Mouse (Mus musculus): ENCODE results near the gene Adprh. TPM values are rescaled to one million over a fixed set of nuclear protein-coding genes. Genes with fewer than 3 reads are reported as not detected.

Gene Adprh
- 78.7 and 90.5 TPM in 2 replicates for polyA plus RNA-seq (2014; fragmentation: Nextera tagmentation; extraction: Ambion mirVana)

DNA sequence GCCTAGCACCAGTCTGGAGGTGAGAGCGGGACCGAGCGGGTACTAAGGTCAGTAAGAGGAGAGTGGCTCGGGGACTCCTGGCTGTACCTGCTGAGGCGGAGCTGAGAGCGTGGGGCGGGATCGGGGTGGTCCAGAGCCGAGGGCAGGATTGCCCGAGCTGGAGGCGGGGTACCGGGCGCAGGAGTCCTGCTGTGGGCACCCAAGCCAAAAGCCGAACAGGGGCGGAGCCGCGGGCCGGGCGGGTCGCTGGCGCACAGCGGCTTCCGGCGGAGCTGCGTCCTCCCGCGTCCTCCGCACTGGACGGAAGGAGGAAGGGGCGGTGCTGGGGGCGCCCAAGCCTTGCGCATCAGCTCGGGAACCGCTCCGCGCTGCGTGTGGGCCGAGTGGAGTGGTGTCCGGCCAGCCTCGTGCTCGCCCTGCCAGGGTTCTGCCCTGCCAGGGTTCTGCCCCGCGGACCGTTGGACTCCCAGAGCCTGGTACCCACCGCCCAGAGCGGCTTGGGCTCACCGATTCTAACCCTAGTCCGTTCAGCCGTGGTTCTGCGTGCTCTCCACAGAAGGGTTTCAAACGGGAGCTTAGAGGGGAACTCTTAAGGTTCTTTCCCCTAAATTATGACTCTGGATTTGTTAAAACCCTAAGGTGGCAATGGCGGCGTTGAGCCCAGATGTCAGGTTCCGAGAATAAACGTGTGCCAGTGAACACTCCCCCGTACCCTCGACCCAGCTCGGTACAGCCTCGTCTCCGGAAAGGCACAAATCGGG lies at the start of gene Adprh:
Gene Adprh (minus strand): TSS at position 262 of the 761 bp plus-strand sequence.
- peak; percentile 96 for ATAC-seq (ENCODE audit: insufficient number of reproducible peaks, insufficient read depth, low FRiP score, low read depth)

DNA sequence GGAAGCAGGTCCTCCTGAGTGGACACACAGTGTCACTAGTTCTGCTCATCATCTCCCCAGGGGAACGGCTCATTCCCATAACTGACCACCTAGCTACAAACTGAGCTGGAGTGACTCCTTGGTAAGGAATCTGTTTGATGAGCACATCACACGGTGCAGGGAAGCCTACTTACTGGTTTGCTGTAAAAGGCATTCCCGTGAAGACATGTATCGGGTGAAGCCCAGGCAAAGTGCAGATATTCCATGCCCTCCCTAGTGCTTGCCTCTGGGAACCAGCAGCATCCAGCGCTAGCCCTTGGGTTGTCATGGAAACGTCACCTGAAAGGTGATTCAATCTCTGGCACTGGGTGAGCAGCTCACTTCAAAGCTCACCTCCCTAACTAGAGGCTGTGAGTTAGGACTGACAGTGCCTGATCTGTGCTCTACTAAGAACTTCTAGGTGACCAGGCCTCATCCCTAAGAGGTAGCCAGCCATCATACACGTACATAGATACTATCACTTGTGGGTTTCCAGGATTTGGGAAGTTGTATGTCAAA lies 44.2 kb upstream of the Adprh start:
- H3K36me3 ChIP-seq (ENCODE audit: control insufficient read depth, insufficient read depth, low read length): peaks cover 50% of the 10 kb centered on the region
- H3K4me1 ChIP-seq (ENCODE audit: control insufficient read depth in 2 of 2, insufficient read depth in 2 of 2, low read length in 2 of 2): no peaks in the 10 kb centered on the region
- no peak for ATAC-seq (ENCODE audit: insufficient number of reproducible peaks, insufficient read depth, low FRiP score, low read depth)
- no peak overlapping the region for H3K4me2 ChIP-seq (ENCODE audit: low read length)
- 77% methylated on average over 7 of the region's 7 CpGs for WGBS
- no peaks in the 10 kb centered on the region for H3K27me3 ChIP-seq (ENCODE audit: control insufficient read depth, insufficient read depth, low read length)
- no peak overlapping the region for H3K27ac ChIP-seq (replicated peaks in 1 of 2; ENCODE audit: control insufficient read depth in 1 of 2, insufficient read depth in 1 of 2, low read depth in 2 of 2, low read length in 2 of 2)
- no peaks in the 10 kb centered on the region for H3K9me3 ChIP-seq (ENCODE audit: control insufficient read depth, low read length)
- H3K9ac ChIP-seq (ENCODE audit: low read length): no peak overlapping the region
- H3K4me3 ChIP-seq (ENCODE audit: control insufficient read depth in 1 of 2, insufficient read depth in 1 of 2, low read depth in 1 of 2, low read length in 2 of 2): no peak overlapping the region

More for the DNA sequence above, at the start of gene Adprh:
- no peaks in the 10 kb centered on the region for H3K9me3 ChIP-seq (ENCODE audit: control insufficient read depth, low read length)
- H3K27me3 ChIP-seq (ENCODE audit: control insufficient read depth, insufficient read depth, low read length): no peaks in the 10 kb centered on the region
- H3K4me2 ChIP-seq (ENCODE audit: low read length): peak within 1 kb of the TSS; percentile 86
- under 1% methylated on average over 59 of the region's 61 CpGs for WGBS
- H3K4me1 ChIP-seq (ENCODE audit: control insufficient read depth in 2 of 2, insufficient read depth in 2 of 2, low read length in 2 of 2): peaks cover 8 to 9% of the 10 kb centered on the region in 2 experiments
- H3K36me3 ChIP-seq (ENCODE audit: control insufficient read depth, insufficient read depth, low read length): peaks cover 28% of the 10 kb centered on the region
- peak within 1 kb of the TSS; percentile 96 for H3K9ac ChIP-seq (ENCODE audit: low read length)
- peak within 1 kb of the TSS; percentile 72 to 91 for H3K27ac ChIP-seq (replicated peaks in 1 of 2; ENCODE audit: control insufficient read depth in 1 of 2, insufficient read depth in 1 of 2, low read depth in 2 of 2, low read length in 2 of 2)
- H3K4me3 ChIP-seq (ENCODE audit: control insufficient read depth in 1 of 2, insufficient read depth in 1 of 2, low read depth in 1 of 2, low read length in 2 of 2): peak within 1 kb of the TSS; percentile 66 to 74

DNA sequence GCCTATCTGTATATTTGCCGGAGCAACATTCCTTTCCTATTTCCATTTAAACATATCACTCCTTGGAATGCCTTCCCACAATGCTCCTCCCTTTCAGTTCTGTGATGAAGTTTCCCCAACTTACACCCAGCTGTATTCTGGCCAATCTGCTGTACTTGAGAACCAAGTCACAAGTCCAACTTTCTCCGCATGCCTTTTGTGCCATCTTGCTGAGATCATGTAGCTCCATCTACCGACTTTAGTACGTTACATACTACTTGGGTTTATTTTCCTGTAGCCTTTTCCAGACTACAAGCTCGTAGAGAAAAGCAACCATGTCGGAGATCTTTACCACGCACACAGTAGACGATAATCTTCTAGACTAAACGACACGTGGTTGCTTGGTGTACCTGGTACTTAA lies 41.4 kb upstream of the Adprh start:
- no peak overlapping the region for H3K4me2 ChIP-seq (ENCODE audit: low read length)
- H3K4me3 ChIP-seq (ENCODE audit: control insufficient read depth in 1 of 2, insufficient read depth in 1 of 2, low read depth in 1 of 2, low read length in 2 of 2): no peak overlapping the region
- H3K9me3 ChIP-seq (ENCODE audit: control insufficient read depth, low read length): no peaks in the 10 kb centered on the region
- ATAC-seq (ENCODE audit: insufficient number of reproducible peaks, insufficient read depth, low FRiP score, low read depth): no peak
- H3K9ac ChIP-seq (ENCODE audit: low read length): no peak overlapping the region
- no peaks in the 10 kb centered on the region for H3K4me1 ChIP-seq (ENCODE audit: control insufficient read depth in 2 of 2, insufficient read depth in 2 of 2, low read length in 2 of 2)
- H3K27me3 ChIP-seq (ENCODE audit: control insufficient read depth, insufficient read depth, low read length): no peaks in the 10 kb centered on the region
- H3K36me3 ChIP-seq (ENCODE audit: control insufficient read depth, insufficient read depth, low read length): peaks cover 26% of the 10 kb centered on the region
- H3K27ac ChIP-seq (replicated peaks in 1 of 2; ENCODE audit: control insufficient read depth in 1 of 2, insufficient read depth in 1 of 2, low read depth in 2 of 2, low read length in 2 of 2): no peak overlapping the region
- WGBS: 71% methylated on average over 10 of the region's 10 CpGs

DNA sequence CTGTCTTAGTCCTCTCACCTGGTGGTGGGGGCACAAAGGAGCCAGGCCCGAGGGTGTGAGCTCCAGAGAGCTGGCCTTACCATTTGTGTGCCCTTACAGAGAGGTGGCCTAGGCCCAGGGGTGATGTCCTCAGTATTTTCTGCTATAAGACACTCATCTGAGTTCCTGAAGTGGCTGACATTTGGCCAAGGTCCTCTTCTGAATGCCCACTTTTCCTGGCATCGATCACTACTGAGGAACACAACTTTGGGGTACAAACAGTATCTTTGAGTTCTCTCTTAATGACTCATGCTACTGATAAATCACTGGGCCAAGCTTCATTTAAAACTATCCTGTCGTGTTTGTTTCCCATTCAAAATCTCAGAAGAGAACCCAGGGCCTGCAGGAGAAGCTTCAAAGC lies 40.0 kb upstream of the Adprh start:
- H3K4me1 ChIP-seq (ENCODE audit: control insufficient read depth in 2 of 2, insufficient read depth in 2 of 2, low read length in 2 of 2): no peaks in the 10 kb centered on the region
- peaks cover 12% of the 10 kb centered on the region for H3K36me3 ChIP-seq (ENCODE audit: control insufficient read depth, insufficient read depth, low read length)
- no peaks in the 10 kb centered on the region for H3K9me3 ChIP-seq (ENCODE audit: control insufficient read depth, low read length)
- no peak overlapping the region for H3K9ac ChIP-seq (ENCODE audit: low read length)
- no peak overlapping the region for H3K4me3 ChIP-seq (ENCODE audit: control insufficient read depth in 1 of 2, insufficient read depth in 1 of 2, low read depth in 1 of 2, low read length in 2 of 2)
- H3K4me2 ChIP-seq (ENCODE audit: low read length): no peak overlapping the region
- ATAC-seq (ENCODE audit: insufficient number of reproducible peaks, insufficient read depth, low FRiP score, low read depth): no peak
- H3K27ac ChIP-seq (replicated peaks in 1 of 2; ENCODE audit: control insufficient read depth in 1 of 2, insufficient read depth in 1 of 2, low read depth in 2 of 2, low read length in 2 of 2): no peak overlapping the region
- no peaks in the 10 kb centered on the region for H3K27me3 ChIP-seq (ENCODE audit: control insufficient read depth, insufficient read depth, low read length)
- WGBS: 78% methylated on average over 3 of the region's 3 CpGs

DNA sequence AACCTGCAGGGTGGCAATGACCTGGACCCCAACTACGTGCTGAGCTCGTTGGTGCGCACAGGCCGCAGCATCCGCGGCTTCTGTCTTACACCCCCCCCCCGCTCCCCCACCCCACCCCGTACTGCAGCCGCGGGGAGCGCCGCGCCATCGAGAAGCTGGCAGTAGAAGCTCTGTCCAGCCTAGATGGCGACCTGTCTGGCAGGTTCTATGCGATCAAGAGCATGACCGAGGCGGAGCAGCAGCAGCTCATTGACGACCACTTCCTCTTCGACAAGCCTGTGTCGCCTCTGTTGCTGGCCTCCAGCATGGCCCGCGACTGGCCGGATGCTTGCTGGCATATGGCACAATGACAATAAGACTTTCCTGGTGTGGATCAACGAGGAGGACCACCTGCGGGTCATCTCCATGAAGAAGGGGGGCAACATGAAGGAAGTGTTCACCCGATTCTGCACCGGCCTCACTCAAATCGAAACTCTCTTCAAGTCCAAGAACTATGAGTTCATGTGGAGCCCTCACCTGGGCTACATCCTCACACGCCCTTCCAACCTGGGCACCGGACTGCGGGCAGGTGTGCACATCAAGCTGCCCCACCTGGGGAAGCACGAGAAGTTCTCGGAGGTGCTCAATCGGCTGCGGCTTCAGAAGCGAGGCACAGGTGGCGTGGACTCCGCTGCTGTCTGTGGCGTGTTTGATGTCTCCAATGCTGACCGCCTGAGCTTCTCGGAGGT lies 31.2 kb upstream of the Adprh start:
- no peak overlapping the region for H3K27ac ChIP-seq (replicated peaks in 1 of 2; ENCODE audit: control insufficient read depth in 1 of 2, insufficient read depth in 1 of 2, low read depth in 2 of 2, low read length in 2 of 2)
- peaks cover 4% of the 10 kb centered on the region; the same call in 1 of the 2 replicates for H3K9me3 ChIP-seq (ENCODE audit: control insufficient read depth, low read length)
- no peak for ATAC-seq (ENCODE audit: insufficient number of reproducible peaks, insufficient read depth, low FRiP score, low read depth)
- H3K9ac ChIP-seq (ENCODE audit: low read length): 0 out of 2 replicates have a peak overlapping the region, but pooled peaks have one; percentile 46
- no peaks in the 10 kb centered on the region for H3K27me3 ChIP-seq (ENCODE audit: control insufficient read depth, insufficient read depth, low read length)
- WGBS: 24% methylated on average over 42 of the region's 42 CpGs
- peak overlapping the region; percentile 76 for H3K4me2 ChIP-seq (ENCODE audit: low read length)
- H3K36me3 ChIP-seq (ENCODE audit: control insufficient read depth, insufficient read depth, low read length): no peaks in the 10 kb centered on the region
- peak overlapping the region; percentile 35 to 41 for H3K4me3 ChIP-seq (ENCODE audit: control insufficient read depth in 1 of 2, insufficient read depth in 1 of 2, low read depth in 1 of 2, low read length in 2 of 2)
- H3K4me1 ChIP-seq (ENCODE audit: control insufficient read depth in 2 of 2, insufficient read depth in 2 of 2, low read length in 2 of 2): peaks cover 2 to 4% of the 10 kb centered on the region in 2 experiments; a peak in 1 of 4 replicates

DNA sequence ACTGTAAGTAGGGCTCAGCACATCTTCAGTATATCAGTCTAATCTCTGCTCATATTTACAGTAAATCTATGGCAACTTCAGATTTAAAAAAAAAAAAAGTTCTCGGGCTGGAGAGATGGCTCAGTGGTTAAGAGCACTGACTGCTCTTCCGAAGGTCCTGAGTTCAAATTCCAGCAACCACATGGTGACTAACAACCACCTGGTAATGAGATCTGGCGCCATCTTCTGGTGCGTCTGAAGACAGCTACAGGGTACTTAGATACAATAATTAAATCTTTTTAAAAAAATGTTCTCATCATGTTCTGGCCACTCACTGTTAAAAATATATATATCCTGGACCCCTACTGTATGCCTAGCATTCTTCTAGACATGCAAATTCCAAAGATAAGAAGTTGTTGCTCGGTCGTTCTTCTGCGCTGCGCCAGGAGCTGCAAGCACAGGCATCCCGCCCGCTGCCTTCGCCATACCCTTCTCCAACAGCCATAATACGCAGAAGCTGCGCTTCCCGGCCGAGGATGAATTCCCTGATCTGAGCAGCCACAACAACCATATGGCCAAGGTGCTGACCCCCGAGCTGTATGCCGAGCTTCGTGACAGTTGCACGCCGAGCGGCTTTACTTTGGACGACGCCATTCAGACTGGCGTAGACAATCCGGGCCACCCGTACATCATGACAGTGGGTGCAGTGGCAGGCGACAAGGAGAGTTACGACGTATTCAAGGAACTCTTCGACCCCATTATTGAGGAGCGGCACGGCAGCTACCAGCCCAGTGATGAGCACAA lies 30.5 kb upstream of the Adprh start:
- Histone ChIP-seq H3K27ac (replicated peaks in 1 of 2; ENCODE audit: control insufficient read depth in 1 of 2, insufficient read depth in 1 of 2, low read depth in 2 of 2, low read length in 2 of 2) (no peak overlapping the region), H3K4me1 (ENCODE audit: control insufficient read depth in 2 of 2, insufficient read depth in 2 of 2, low read length in 2 of 2) (peaks cover 2 to 4% of the 10 kb centered on the region in 2 experiments; a peak in 1 of 4 replicates), H3K4me2 (ENCODE audit: low read length) (peak overlapping the region; percentile 76), H3K36me3 (ENCODE audit: control insufficient read depth, insufficient read depth, low read length) (no peaks in the 10 kb centered on the region), H3K4me3 (ENCODE audit: control insufficient read depth in 1 of 2, insufficient read depth in 1 of 2, low read depth in 1 of 2, low read length in 2 of 2) (peak overlapping the region; percentile 35 to 41), H3K27me3 (ENCODE audit: control insufficient read depth, insufficient read depth, low read length) (no peaks in the 10 kb centered on the region), H3K9ac (ENCODE audit: low read length) (0 out of 2 replicates have a peak overlapping the region, but pooled peaks have one; percentile 46), H3K9me3 (ENCODE audit: control insufficient read depth, low read length) (peaks cover 4% of the 10 kb centered on the region; the same call in 1 of the 2 replicates)
- 19% methylated on average over 32 of the region's 32 CpGs for WGBS
- no peak for ATAC-seq (ENCODE audit: insufficient number of reproducible peaks, insufficient read depth, low FRiP score, low read depth)

DNA sequence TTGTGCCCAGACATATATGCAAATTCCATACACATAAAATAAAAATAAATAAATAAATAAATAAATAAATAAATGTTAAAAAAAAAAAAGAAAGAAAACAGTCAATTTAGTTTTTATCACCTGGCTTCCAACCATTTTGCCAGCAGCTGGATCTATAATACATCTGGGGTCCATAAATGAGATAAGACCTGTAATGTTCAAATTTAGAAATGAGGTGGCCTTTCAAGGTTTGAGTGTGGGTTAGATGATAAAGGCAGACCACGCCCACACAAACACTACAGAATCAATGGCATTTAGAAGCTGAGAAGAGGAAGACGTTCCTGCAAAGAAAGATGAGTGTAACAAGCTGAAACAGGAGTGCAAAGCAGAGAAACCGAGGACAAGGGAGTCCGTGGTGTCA lies 28.8 kb upstream of the Adprh start:
- Histone ChIP-seq H3K27me3 (ENCODE audit: control insufficient read depth, insufficient read depth, low read length) (no peaks in the 10 kb centered on the region), H3K36me3 (ENCODE audit: control insufficient read depth, insufficient read depth, low read length) (no peaks in the 10 kb centered on the region), H3K4me2 (ENCODE audit: low read length) (no peak overlapping the region), H3K9ac (ENCODE audit: low read length) (no peak overlapping the region), H3K4me1 (ENCODE audit: control insufficient read depth in 2 of 2, insufficient read depth in 2 of 2, low read length in 2 of 2) (peaks cover 4 to 8% of the 10 kb centered on the region in 2 experiments; a peak in 2 of 4 replicates), H3K27ac (replicated peaks in 1 of 2; ENCODE audit: control insufficient read depth in 1 of 2, insufficient read depth in 1 of 2, low read depth in 2 of 2, low read length in 2 of 2) (no peak overlapping the region), H3K9me3 (ENCODE audit: control insufficient read depth, low read length) (peaks cover 4% of the 10 kb centered on the region; the same call in 1 of the 2 replicates), H3K4me3 (ENCODE audit: control insufficient read depth in 1 of 2, insufficient read depth in 1 of 2, low read depth in 1 of 2, low read length in 2 of 2) (no peak overlapping the region)
- 72% methylated on average over 4 of the region's 4 CpGs for WGBS
- ATAC-seq (ENCODE audit: insufficient number of reproducible peaks, insufficient read depth, low FRiP score, low read depth): no peak

Measured in heart, embryonic 14.5 days (tissue).